Mouse (Mus musculus): ENCODE data around the gene Rpl36a. TPM values are rescaled to one million over a fixed set of nuclear protein-coding genes. Genes with fewer than 3 reads are reported as not detected.

Gene Rpl36a
- polyA plus RNA-seq, 1 experiment, result 219 TPM

DNA sequence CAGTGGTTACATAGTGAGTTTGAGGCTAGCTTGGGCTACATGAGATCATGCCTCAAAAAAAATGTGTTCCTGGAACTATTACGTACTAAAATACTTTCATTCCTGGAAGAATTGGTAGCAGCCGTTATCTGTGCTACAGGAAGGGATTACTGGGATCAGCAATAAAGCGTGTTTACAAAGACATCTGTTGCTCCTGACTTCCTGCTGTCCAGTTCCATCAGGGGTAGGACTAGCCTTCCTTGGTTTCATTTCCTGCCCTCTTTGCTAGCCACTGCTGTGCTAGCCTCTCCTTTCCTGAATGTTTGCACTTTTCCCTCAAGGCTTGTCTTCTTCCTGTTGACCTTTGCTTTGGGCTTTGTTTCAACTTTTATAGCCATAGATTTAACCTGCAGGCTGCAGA is 50.4 kb downstream of the Rpl36a start:
- 55% methylated on average over 3 of the region's 3 CpGs for WGBS
- H3K36me3 ChIP-seq (ENCODE audit: control insufficient read depth, insufficient read depth, low read length), result no peaks in the 10 kb centered on the region
- H3K4me1 ChIP-seq (ENCODE audit: control insufficient read depth, insufficient read depth, low read length), result no peaks in the 10 kb centered on the region
- DNase-seq, result peak; percentile 29
- TF ChIP-seq POLR2A (IDR thresholded peaks at IDR 0.05; ENCODE audit: low read depth, low read length) (no peak), CTCF (conservative IDR thresholded peaks at IDR 0.05; ENCODE audit: insufficient read depth, insufficient read length, low read depth, low read length) (no peak)
- no peak overlapping the region; the same call in 1 of the 2 replicates for H3K27ac ChIP-seq (ENCODE audit: insufficient read depth, low read depth, low read length)
- H3K27me3 ChIP-seq (replicated peaks; ENCODE audit: control insufficient read depth, insufficient read depth, low read length), result no peaks in the 10 kb centered on the region
- no peak overlapping the region for H3K4me3 ChIP-seq (ENCODE audit: insufficient read depth, low read depth, low read length)

Other genes starting within 250 kb of the Rpl36a start
- gene Drp2, start 181.1 kb upstream of the Rpl36a start, polyA plus RNA-seq (2012; rRNA removed), result 0.09 and 0.19 TPM in 2 replicates
- 0.05 TPM in 1 of 2 replicates, not detected in the other for gene Taf7l, start 109.2 kb upstream of the Rpl36a start, polyA plus RNA-seq (2012; rRNA removed)
- 2.5 and 4.9 TPM in 2 replicates for gene Timm8a1, start 43.8 kb upstream of the Rpl36a start, polyA plus RNA-seq (2012; rRNA removed)
- 0.29 and 0.70 TPM in 2 replicates for gene Btk, start 2.1 kb upstream of the Rpl36a start, polyA plus RNA-seq (2012; rRNA removed)
- gene Gla, start 15.5 kb downstream of the Rpl36a start, polyA plus RNA-seq (2012; rRNA removed), result 2.0 and 2.7 TPM in 2 replicates
- 11.8 and 20.5 TPM in 2 replicates for gene Hnrnph2, start 15.5 kb downstream of the Rpl36a start, polyA plus RNA-seq (2012; rRNA removed)
- gene Armcx4, start 100.9 kb downstream of the Rpl36a start, polyA plus RNA-seq (2012; rRNA removed), result 0.71 and 1.1 TPM in 2 replicates
- gene Armcx1, start 132.3 kb downstream of the Rpl36a start, polyA plus RNA-seq (2012; rRNA removed), result 2.5 and 3.8 TPM in 2 replicates
- gene Armcx6, start 165.8 kb downstream of the Rpl36a start, polyA plus RNA-seq (2012; rRNA removed), result 1.3 and 1.5 TPM in 2 replicates
- gene Armcx3, start 170.9 kb downstream of the Rpl36a start, polyA plus RNA-seq (2012; rRNA removed), result 4.0 and 5.7 TPM in 2 replicates
- gene Armcx2, start 223.6 kb downstream of the Rpl36a start, polyA plus RNA-seq (2012; rRNA removed), result 8.7 and 9.0 TPM in 2 replicates

Measured in kidney, adult 2 months (tissue).